Mouse (Mus musculus) limb, embryonic 12.5 days (tissue): ENCODE results near the gene Nmnat2. TPM values are rescaled to one million over a fixed set of nuclear protein-coding genes. Genes with fewer than 3 reads are reported as not detected.

Experiments
- ATAC-seq: fragments of 200-750 bp; cut with Nextera tagmentation; 2 replicates; pipeline ENCODE4 v1.8.0; 2017; ENCODE audit warnings: low read depth, moderate TSS enrichment; ENCODE audit not compliant: insufficient number of reproducible peaks, insufficient read depth, low FRiP score, low TSS enrichment
- H3K27ac ChIP-seq: fragments of 300-500 bp; sonication (generic); 2 replicates; pipeline ENCODE4 v1.5.1; 2016; ENCODE audit warnings: mild to moderate bottlenecking, moderate library complexity
- H3K27me3 ChIP-seq: fragments of 300-500 bp; sonication (generic); 2 replicates; pipeline ENCODE4 v1.6.1; 2016; ENCODE audit warnings: mild to moderate bottlenecking, moderate library complexity
- H3K36me3 ChIP-seq: fragments of 300-500 bp; sonication (generic); 2 replicates; pipeline ENCODE4 v1.6.1; 2016; ENCODE audit warnings: mild to moderate bottlenecking, moderate library complexity
- H3K4me1 ChIP-seq: fragments of 300-500 bp; sonication (generic); replicated peaks from 2 replicates; pipeline ENCODE4 v1.6.1; 2016
- H3K4me2 ChIP-seq: fragments of 300-500 bp; sonication (generic); 2 replicates; pipeline ENCODE4 v1.6.1; 2016; ENCODE audit warnings: mild to moderate bottlenecking, moderate library complexity
- H3K4me3 ChIP-seq: fragments of 300-500 bp; sonication (generic); replicated peaks from 2 replicates; pipeline ENCODE4 v1.5.1; 2016; ENCODE audit warnings: mild to moderate bottlenecking
- H3K9ac ChIP-seq: fragments of 300-500 bp; sonication (generic); replicated peaks from 2 replicates; pipeline ENCODE4 v1.6.1; 2016; ENCODE audit warnings: mild to moderate bottlenecking, moderate library complexity
- H3K9me3 ChIP-seq: fragments of 300-500 bp; sonication (generic); 2 replicates; pipeline ENCODE4 v1.6.1; 2016; ENCODE audit warnings: mild to moderate bottlenecking, moderate library complexity
- WGBS: fragments of 180-500 bp; shearing (Covaris S2); methylation state at CpG from one replicate; pipeline ENCODE4 v1.1.7; 2016; 5-methylcytosine and 5-hydroxymethylcytosine counted together
- polyA plus RNA-seq: library from polyadenylated mRNA; unstranded; fragments of >200 nt; fragmentation: Nextera tagmentation; extraction: Ambion mirVana; gene quantifications from 2 replicates; pipeline ENCODE4 v1.2.1, GENCODE M21; 2016

Gene Nmnat2
- polyA plus RNA-seq, 1 experiment from 2014 or later = 0.69 TPM

DNA sequence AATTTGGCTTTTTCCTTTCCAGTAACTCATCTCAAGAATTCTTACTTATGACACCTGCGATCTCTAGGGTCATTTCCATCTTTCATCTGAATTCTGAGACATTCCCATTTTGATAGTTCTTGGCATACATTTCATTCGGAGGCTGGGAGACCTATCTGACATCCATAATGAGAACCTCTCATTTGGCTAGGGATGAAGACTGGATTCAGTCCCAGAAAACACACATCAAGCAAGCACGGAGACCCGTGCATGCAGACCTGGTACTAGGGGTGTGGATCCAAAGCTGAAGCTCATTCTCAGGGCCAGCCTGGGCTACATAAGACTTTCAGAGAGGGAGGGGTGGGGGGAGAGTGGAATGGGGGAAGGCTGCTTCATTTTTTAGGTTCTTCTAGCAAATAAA, 68.2 kb downstream of the Nmnat2 start:
- no peaks in the 10 kb centered on the region for H3K36me3 ChIP-seq
- WGBS = 88% methylated on average over 4 of the region's 4 CpGs
- ATAC-seq = no peak
- 0 out of 2 replicates have a peak, but pooled peaks cover 3% of the 10 kb centered on the region for H3K4me1 ChIP-seq
- no peak overlapping the region for H3K4me2 ChIP-seq
- H3K9ac ChIP-seq = no peak overlapping the region
- H3K27ac ChIP-seq = no peak overlapping the region
- no peak overlapping the region for H3K4me3 ChIP-seq
- H3K9me3 ChIP-seq = no peaks in the 10 kb centered on the region
- no peaks in the 10 kb centered on the region for H3K27me3 ChIP-seq

DNA sequence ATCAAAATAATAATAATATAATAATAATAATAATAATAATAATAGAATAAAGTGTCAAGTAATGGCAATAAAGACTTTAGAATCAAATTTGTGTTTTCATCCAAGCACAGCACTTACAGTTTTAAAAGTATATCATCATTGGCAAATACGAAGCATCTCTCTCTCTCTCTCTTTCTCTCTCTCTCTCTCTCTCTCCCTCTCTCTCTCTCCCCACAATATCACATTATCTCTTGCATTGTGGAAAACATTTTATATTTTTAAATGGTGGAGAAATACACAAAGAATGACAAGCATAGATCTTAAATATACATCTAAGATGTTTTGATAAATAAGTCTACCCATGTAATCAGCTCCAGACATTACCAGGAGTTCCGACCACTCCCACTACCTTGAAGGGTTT, 69.1 kb downstream of the Nmnat2 start:
- H3K4me3 ChIP-seq = no peak overlapping the region
- H3K9ac ChIP-seq = no peak overlapping the region
- 84% methylated on average over 2 of the region's 2 CpGs for WGBS
- no peak for ATAC-seq
- H3K4me1 ChIP-seq = 0 out of 2 replicates have a peak, but pooled peaks cover 3% of the 10 kb centered on the region
- no peak overlapping the region for H3K4me2 ChIP-seq
- H3K27me3 ChIP-seq = no peaks in the 10 kb centered on the region
- no peaks in the 10 kb centered on the region for H3K36me3 ChIP-seq
- H3K9me3 ChIP-seq = no peaks in the 10 kb centered on the region
- H3K27ac ChIP-seq = no peak overlapping the region

DNA sequence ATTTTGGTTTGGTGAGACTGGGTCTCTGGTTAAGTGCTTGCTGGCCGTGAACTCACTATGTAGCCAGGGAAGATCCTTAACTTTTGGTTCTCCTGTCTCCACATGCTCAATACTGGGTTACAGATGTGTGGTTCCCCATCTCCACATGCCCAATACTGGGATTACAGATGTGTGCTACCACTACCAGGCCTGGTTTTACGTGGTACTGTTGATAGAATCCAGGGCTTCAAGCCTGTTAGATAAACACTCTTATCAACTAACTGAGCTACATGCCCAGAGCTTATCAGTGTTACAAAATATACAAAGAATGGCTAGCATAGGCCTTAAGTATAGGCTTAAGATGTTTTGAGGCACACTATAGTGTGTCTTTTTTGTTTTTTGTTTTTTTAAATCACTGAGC, 69.7 kb downstream of the Nmnat2 start:
- 0 out of 2 replicates have a peak, but pooled peaks cover 3% of the 10 kb centered on the region for H3K4me1 ChIP-seq
- no peak overlapping the region for H3K4me3 ChIP-seq
- no peaks in the 10 kb centered on the region for H3K36me3 ChIP-seq
- WGBS = 62% methylated on average over 2 of the region's 2 CpGs
- H3K9ac ChIP-seq = no peak overlapping the region
- no peak overlapping the region for H3K4me2 ChIP-seq
- no peaks in the 10 kb centered on the region for H3K27me3 ChIP-seq
- no peak overlapping the region for H3K27ac ChIP-seq
- H3K9me3 ChIP-seq = no peaks in the 10 kb centered on the region
- ATAC-seq = no peak

DNA sequence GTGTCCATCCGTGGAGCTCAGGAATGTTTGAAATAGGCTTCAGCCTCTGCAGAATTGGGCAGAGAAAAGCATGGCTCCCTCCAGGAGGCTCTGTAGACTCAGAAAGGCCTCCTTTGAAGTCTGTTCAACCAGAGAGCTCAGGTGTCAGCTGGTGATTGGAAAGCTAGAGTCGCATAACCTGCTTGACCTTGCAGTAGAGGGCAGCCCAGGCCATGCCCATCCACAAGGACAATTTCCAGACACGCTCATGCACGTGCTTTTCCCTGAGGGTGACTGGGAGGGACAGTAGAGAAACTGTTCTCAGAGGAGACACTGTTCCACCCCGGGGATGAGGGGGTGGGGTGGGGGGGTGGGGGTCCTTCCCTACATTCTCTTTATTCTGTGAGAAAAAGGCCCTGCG, 76.6 kb downstream of the Nmnat2 start:
- Histone ChIP-seq H3K4me2 (no peak overlapping the region), H3K9me3 (no peaks in the 10 kb centered on the region), H3K4me1 (no peaks in the 10 kb centered on the region; the same call in 1 of the 2 replicates), H3K27ac (no peak overlapping the region), H3K9ac (no peak overlapping the region), H3K36me3 (no peaks in the 10 kb centered on the region), H3K27me3 (no peaks in the 10 kb centered on the region), H3K4me3 (no peak overlapping the region)
- ATAC-seq = no peak
- WGBS = 45% methylated on average over 6 of the region's 6 CpGs

DNA sequence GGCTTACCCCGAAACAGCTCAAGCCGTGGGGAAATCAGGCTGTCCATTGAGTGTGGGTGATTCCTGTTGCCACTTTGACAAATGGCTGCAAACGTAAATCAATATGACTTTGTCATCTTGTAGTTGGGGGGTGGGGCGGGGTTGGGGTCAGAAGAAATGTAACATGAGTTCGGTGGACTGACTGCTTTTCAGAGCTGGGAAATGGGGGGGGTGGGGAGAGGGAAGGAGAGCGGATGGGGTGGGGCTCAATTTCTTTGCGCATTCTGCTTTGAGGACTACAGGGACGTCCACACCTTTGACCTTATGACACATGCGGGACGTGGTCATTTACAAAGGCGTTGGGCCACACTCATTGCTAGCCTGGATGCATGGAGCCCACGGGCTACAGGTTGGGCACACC, 77.2 kb downstream of the Nmnat2 start:
- Histone ChIP-seq H3K27ac (no peak overlapping the region), H3K27me3 (no peaks in the 10 kb centered on the region), H3K9ac (no peak overlapping the region), H3K9me3 (no peaks in the 10 kb centered on the region), H3K4me1 (no peaks in the 10 kb centered on the region; the same call in 1 of the 2 replicates), H3K4me3 (no peak overlapping the region), H3K36me3 (no peaks in the 10 kb centered on the region), H3K4me2 (no peak overlapping the region)
- ATAC-seq = no peak
- WGBS = 59% methylated on average over 12 of the region's 12 CpGs

DNA sequence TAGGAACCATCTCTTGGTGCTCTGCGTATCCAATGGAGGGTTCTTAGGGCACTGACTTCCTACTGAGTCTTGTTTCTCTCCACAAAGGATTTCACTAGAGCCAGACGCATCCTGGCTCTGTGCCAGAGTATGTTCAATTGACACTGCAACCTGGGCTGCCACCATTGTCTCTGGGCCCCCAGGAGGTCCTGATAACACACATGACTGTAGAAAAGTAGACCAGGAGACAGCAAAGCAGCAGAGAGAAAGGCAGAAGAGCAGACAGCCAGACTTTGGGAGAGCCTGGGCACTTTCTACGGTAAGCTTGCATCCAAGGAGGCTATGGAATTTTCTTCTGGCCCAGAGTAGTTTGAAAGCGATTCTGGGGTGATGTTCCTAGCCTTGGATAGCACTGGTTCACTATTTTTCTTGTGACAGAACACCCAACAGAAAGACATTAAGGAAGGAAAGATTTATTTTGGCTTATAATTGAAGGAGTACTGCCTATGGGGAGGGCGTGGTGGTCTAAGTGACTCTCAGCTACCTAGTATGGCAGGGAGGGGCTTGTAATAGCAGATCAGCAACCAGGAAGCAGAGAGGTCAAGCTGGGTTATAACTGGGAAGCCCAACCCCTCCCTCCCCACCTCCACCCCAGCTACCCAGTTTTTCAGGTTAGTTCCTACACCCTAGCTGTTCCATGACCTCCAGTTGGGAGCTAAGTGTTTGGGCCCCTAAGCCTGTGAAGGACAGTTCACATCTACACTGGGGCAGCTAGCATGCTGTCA, 78.5 kb downstream of the Nmnat2 start:
- Histone ChIP-seq H3K4me3 (no peak overlapping the region), H3K4me2 (no peak overlapping the region), H3K36me3 (no peaks in the 10 kb centered on the region), H3K27me3 (no peaks in the 10 kb centered on the region), H3K9ac (no peak overlapping the region), H3K4me1 (no peaks in the 10 kb centered on the region; the same call in 1 of the 2 replicates), H3K27ac (no peak overlapping the region), H3K9me3 (0 out of 2 replicates have a peak, but pooled peaks cover 2% of the 10 kb centered on the region)
- WGBS = 73% methylated on average over 5 of the region's 5 CpGs
- no peak for ATAC-seq

DNA sequence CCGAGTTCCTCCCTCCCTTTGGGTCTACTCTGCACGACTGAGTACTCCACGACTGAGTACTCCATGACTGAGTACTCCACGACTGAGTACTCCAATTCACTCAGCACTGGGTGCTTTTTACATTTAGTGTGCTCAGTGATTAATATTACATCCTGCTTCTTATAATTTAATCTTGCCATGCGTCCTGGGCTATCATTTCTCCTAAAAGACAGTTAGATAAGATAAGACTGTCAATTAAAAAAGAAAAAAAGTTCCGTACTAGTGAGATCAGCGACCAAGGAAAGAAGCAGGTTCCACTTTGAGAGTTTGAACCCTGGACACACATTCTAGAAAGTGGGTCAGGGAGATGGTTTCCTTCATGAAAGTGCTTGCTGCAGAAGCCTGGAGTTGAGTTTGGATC, 79.3 kb downstream of the Nmnat2 start:
- Histone ChIP-seq H3K4me2 (no peak overlapping the region), H3K27ac (no peak overlapping the region), H3K27me3 (no peaks in the 10 kb centered on the region), H3K4me3 (no peak overlapping the region), H3K4me1 (no peaks in the 10 kb centered on the region; the same call in 1 of the 2 replicates), H3K36me3 (no peaks in the 10 kb centered on the region), H3K9me3 (0 out of 2 replicates have a peak, but pooled peaks cover 7% of the 10 kb centered on the region), H3K9ac (no peak overlapping the region)
- 79% methylated on average over 7 of the region's 7 CpGs for WGBS
- ATAC-seq = no peak

DNA sequence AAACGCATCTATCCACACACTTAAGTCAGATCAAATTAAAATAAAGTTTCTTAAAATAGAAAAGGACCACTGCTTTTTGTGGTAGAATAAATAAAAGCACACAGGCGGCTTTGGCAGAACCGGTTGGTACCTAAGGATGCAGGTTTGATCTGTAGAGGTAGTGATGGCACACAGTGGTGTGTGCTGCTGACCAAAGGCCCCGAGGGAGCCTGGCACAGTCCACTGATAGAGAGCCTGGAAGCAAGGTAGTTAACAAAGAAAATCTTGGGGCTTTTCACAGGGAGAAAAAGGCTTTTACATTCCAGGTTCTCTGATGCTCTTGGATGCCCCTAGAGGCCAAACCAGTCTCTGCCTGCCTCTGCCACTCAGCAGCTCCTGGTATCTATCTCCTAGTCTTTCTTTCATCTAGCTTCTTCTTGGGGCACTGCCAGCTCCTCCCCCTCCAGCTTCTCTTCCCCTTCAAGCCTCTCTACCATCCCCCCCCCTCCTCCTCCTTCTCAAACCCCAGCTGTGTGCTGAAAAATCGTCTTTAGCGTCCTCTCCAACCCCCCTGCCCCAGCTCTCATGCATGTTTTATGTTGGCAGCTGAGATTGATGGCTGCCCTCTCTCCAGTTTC, 80.6 kb downstream of the Nmnat2 start:
- Histone ChIP-seq H3K27me3 (no peaks in the 10 kb centered on the region), H3K36me3 (no peaks in the 10 kb centered on the region), H3K9ac (no peak overlapping the region), H3K9me3 (0 out of 2 replicates have a peak, but pooled peaks cover 7% of the 10 kb centered on the region), H3K27ac (no peak overlapping the region), H3K4me2 (no peak overlapping the region; the same call in 1 of the 2 replicates), H3K4me1 (no peaks in the 10 kb centered on the region; the same call in none of the 2 replicates), H3K4me3 (no peak overlapping the region)
- ATAC-seq = no peak
- WGBS = 38% methylated on average over 6 of the region's 6 CpGs

DNA sequence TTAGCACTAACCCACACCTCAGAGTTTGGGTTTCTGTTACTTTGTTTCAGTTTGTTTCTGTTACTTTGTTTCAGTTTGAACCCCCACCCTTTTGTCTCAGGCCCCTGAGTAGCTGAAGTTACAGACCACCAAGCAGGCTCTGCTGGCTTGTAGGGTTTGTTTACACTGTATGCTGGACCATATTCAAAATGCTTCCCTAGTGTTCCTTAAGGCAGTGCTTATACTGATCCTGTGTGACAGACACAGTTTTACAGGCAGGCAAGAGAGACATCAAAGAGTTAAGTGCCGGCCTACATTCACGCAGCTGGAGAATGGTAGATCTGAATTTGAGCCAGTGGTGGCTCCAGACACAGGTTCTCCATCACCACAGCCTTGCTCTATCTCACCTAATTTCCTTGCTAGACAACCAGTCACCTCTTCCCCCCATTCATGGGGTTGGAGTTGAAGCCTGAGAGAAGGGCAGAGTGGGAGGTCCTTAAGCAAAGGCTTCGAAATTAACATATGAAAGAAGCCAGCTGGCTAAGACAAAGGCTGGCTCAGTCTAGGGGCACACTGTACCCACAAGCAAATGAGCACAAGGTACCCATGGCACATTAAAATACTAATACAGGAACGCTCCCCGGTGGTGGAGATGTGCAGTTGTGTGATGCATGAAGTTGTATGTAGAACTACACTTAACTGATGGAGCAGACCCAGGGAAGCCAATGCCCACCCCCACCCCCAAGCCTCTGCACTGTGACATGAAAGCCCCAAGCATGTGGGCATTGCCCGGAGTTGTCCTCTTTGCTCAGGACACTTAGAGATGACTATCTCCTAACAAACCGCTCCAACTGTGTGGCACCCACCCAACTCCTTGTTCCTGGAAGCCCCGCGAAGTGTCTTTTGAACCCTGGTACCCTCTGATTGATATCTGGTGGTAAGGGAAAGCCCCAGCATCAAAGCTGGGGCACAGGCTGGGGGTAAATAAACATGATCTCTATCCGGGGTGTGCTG, 82.9 kb downstream of the Nmnat2 start:
- H3K27ac ChIP-seq = no peak overlapping the region
- H3K4me2 ChIP-seq = no peak overlapping the region

DNA sequence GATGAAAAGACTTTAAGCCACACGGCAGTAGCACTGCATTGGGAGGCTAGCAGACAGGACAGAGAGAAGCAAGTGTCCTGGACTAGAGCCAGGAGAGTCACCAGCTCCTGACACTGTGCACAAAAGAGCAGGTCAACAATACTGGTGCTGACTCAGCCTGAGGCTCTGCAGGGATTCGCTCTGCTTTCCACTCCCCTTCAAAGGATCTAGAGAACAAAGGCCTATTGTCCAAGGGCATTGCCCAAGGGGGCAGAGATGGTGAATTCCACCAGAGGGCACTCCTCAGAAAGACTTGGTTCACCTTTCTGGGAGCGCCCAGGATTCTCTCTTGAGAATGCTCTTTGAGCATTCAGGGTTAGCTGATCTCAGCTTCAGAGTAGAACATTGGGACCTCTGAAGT, 85.3 kb downstream of the Nmnat2 start:
- H3K4me2 ChIP-seq = no peak overlapping the region
- H3K4me1 ChIP-seq = no peaks in the 10 kb centered on the region; the same call in none of the 2 replicates
- no peaks in the 10 kb centered on the region for H3K27me3 ChIP-seq
- H3K4me3 ChIP-seq = no peak overlapping the region
- no peak overlapping the region for H3K27ac ChIP-seq
- H3K36me3 ChIP-seq = no peaks in the 10 kb centered on the region
- no peak for ATAC-seq
- 0 out of 2 replicates have a peak, but pooled peaks cover 7% of the 10 kb centered on the region for H3K9me3 ChIP-seq
- 53% methylated on average over 3 of the region's 3 CpGs for WGBS
- no peak overlapping the region for H3K9ac ChIP-seq

More for the DNA sequence above, 82.9 kb downstream of the Nmnat2 start:
- Histone ChIP-seq H3K4me3 (no peak overlapping the region), H3K9me3 (0 out of 2 replicates have a peak, but pooled peaks cover 7% of the 10 kb centered on the region), H3K9ac (no peak overlapping the region), H3K27me3 (no peaks in the 10 kb centered on the region), H3K36me3 (no peaks in the 10 kb centered on the region), H3K4me1 (no peaks in the 10 kb centered on the region; the same call in none of the 2 replicates)
- 70% methylated on average over 10 of the region's 10 CpGs for WGBS
- ATAC-seq = no peak
